Mouse (Mus musculus) lung, postnatal 0 days (tissue): Measurements from ENCODE around the gene Nup133. TPM values are rescaled to one million over a fixed set of nuclear protein-coding genes. Genes with fewer than 3 reads are reported as not detected.

Experiments
- ATAC-seq: fragments of 200-750 bp; cut with Nextera tagmentation; 2 replicates; pipeline ENCODE4 v1.8.0; 2017; ENCODE audit warnings: moderate library complexity
- DNase-seq: peaks from one replicate; pipeline ENCODE4 v3.0.0-alpha.2; 2016; ENCODE audit warnings: low spot score
- H3K27ac ChIP-seq: fragments of 300-500 bp; sonication (generic); 2 replicates; pipeline ENCODE4 v1.5.1; 2014; ENCODE audit warnings: antibody characterized with exemption, mild to moderate bottlenecking, low read length, mixed read lengths
- H3K27me3 ChIP-seq: fragments of 300-500 bp; sonication (generic); replicated peaks from 2 replicates; pipeline ENCODE4 v1.6.1; 2014; ENCODE audit warnings: low read length, mixed read lengths; ENCODE audit not compliant: insufficient read depth
- H3K36me3 ChIP-seq: fragments of 300-500 bp; sonication (generic); 2 replicates; pipeline ENCODE4 v1.6.1; 2014; ENCODE audit warnings: low read length, mixed read lengths; ENCODE audit not compliant: insufficient read depth
- H3K4me1 ChIP-seq: fragments of 300-500 bp; sonication (generic); 2 replicates; pipeline ENCODE4 v1.6.1; 2014; ENCODE audit warnings: antibody characterized with exemption, low read depth, low read length, mixed read lengths; ENCODE audit not compliant: insufficient read depth
- H3K4me2 ChIP-seq: fragments of 300-500 bp; sonication (generic); replicated peaks from 2 replicates; pipeline ENCODE4 v1.6.1; 2014; ENCODE audit warnings: low read depth, mild to moderate bottlenecking, low read length, moderate library complexity, mixed read lengths
- H3K4me3 ChIP-seq: fragments of 300-500 bp; sonication (generic); 2 replicates; pipeline ENCODE4 v1.5.1; 2014; ENCODE audit warnings: low read depth, low read length
- H3K9ac ChIP-seq: fragments of 300-500 bp; sonication (generic); replicated peaks from 2 replicates; pipeline ENCODE4 v1.6.1; 2014; ENCODE audit warnings: low read depth, mild to moderate bottlenecking
- H3K9me3 ChIP-seq: fragments of 300-500 bp; sonication (generic); 2 replicates; pipeline ENCODE4 v1.6.1; 2016; ENCODE audit warnings: low read length, mixed read lengths
- CTCF ChIP-seq: IDR thresholded peaks from 2 replicates; pipeline ENCODE4 v1.5.1; 2016; ENCODE audit warnings: antibody characterized with exemption, mild to moderate bottlenecking
- EP300 ChIP-seq: IDR thresholded peaks from 2 replicates; pipeline ENCODE4 v1.6.1; 2016; ENCODE audit warnings: antibody characterized with exemption, mild to moderate bottlenecking, control low read depth
- WGBS: fragments of 180-500 bp; shearing (Covaris S2); extraction: QIAGEN DNeasy Blood & Tissue Kit; methylation state at CpG from one replicate; pipeline ENCODE4 v1.1.7; 2014; 5-methylcytosine and 5-hydroxymethylcytosine counted together
- polyA plus RNA-seq: library from polyadenylated mRNA; unstranded; fragments of >200 nt; fragmentation: Nextera tagmentation; extraction: Ambion mirVana; gene quantifications from 2 replicates; pipeline ENCODE4 v1.2.1, GENCODE M21; 2015

Gene Nup133
- polyA plus RNA-seq, 1 experiment from 2014 or later = 10.8 TPM

DNA sequence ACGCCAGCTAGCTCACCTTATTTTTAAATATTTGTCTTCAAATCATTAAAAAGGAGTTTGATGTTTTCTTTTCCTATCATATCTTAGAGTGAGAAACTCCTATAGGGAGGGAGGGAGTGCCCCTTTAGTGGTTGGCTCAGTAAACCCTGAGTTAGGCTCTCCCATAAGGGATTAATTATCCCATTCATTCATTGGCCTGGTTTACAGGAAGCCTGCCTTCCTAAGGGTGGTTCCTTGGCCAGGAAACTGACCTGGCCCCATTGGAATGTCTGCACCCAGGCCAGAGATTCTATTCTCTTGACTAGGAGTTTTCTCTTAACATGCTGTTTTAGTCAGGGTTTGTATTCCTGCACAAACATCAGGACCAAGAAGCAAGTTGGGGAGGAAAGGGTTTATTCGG is 61.1 kb downstream of the Nup133 start:
- no peak for ATAC-seq
- no peak for TF ChIP-seq CTCF
- no peak for TF ChIP-seq EP300
- WGBS = 91% methylated on average over 2 of the region's 2 CpGs

DNA sequence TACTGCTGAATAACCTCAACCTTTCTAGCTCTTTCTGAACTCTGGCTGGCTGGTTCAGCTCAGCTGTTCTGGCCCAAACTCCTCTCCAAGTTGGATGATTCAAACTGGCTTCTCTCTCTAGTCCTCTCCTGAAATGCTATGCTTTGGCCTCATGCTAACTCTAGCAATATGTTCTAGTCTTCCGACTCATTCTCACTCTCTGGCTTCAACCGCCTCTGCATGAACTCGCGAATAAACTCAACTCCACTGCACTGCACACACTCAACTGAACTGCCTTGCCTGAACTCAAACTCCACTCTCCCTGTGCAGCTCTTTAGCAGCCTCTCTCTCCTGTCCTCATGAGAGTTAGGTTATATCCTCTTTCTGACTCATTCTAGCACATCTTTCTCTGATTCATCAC is 61.9 kb downstream of the Nup133 start:
- WGBS = 88% methylated on average over 4 of the region's 4 CpGs
- no peak overlapping the region for H3K4me3 ChIP-seq
- peaks cover 3% of the 10 kb centered on the region; the same call in 1 of the 2 replicates for H3K4me1 ChIP-seq

More for the DNA sequence above, 61.1 kb downstream of the Nup133 start:
- no peak overlapping the region for H3K9ac ChIP-seq
- no peak overlapping the region for H3K27ac ChIP-seq
- peaks cover 24% of the 10 kb centered on the region for H3K27me3 ChIP-seq
- no peak overlapping the region for H3K4me2 ChIP-seq
- H3K36me3 ChIP-seq = no peaks in the 10 kb centered on the region
- no peak overlapping the region for H3K4me3 ChIP-seq
- H3K4me1 ChIP-seq = peaks cover 3% of the 10 kb centered on the region; the same call in 1 of the 2 replicates
- DNase-seq = no peak
- no peaks in the 10 kb centered on the region for H3K9me3 ChIP-seq

DNA sequence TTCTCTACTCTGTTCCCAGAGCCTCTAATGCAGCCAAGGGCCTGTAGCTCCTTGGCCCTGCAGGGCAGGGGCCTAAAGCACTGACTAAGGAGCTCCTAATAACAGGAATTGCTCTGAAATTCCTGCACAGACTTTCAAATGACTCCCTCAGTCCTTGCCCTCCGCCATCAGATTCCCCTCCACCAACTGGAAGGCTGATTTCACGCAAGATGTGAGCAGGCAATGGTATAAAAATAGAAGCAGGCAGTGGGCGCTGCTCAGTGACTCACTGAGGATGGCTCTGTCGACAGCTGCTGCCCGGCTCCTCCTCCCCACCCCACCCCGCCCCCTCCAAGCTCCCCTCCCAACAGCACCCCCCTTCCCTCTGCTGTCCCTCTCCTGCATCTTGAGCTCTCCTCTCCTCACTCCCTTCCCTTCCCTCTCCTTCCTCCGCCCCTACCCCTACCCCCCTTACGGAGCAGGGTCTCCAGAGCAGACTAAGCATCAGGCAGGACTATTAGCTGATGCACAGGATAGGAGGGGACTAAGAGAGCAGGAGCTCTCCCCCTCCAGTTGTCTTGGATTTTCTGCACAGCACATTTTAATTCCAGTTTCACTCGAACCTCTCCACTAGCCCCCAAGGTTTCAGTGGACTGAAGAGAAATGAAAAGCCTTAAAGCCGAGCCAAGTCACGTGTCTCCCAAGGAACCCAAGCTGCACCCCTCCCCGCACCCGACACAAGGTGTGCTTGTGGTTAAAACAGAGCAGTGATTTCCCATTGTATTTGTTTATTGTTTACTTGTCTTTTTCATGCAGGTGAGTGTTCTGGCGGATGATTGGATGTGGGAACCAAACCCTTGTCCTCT is 64.1 kb downstream of the Nup133 start:
- H3K9ac ChIP-seq = no peak overlapping the region
- H3K4me3 ChIP-seq = no peak overlapping the region
- peaks cover 3% of the 10 kb centered on the region; the same call in 1 of the 2 replicates for H3K4me1 ChIP-seq
- DNase-seq (peak; percentile 71), ATAC-seq (peak; percentile 70)
- WGBS = 6% methylated on average over 12 of the region's 14 CpGs
- H3K9me3 ChIP-seq = no peaks in the 10 kb centered on the region
- H3K27me3 ChIP-seq = 0 out of 2 replicates have a peak, but pooled peaks cover 3% of the 10 kb centered on the region
- no peak for TF ChIP-seq CTCF
- TF ChIP-seq EP300 = no peak
- no peak overlapping the region for H3K4me2 ChIP-seq
- H3K36me3 ChIP-seq = no peaks in the 10 kb centered on the region
- no peak overlapping the region for H3K27ac ChIP-seq

More for the DNA sequence above, 61.9 kb downstream of the Nup133 start:
- ATAC-seq (no peak), DNase-seq (no peak)
- no peak for TF ChIP-seq CTCF
- TF ChIP-seq EP300 = no peak
- H3K27ac ChIP-seq = no peak overlapping the region
- H3K4me2 ChIP-seq = no peak overlapping the region
- no peaks in the 10 kb centered on the region for H3K9me3 ChIP-seq
- H3K36me3 ChIP-seq = no peaks in the 10 kb centered on the region
- H3K9ac ChIP-seq = no peak overlapping the region
- peaks cover 16% of the 10 kb centered on the region for H3K27me3 ChIP-seq

DNA sequence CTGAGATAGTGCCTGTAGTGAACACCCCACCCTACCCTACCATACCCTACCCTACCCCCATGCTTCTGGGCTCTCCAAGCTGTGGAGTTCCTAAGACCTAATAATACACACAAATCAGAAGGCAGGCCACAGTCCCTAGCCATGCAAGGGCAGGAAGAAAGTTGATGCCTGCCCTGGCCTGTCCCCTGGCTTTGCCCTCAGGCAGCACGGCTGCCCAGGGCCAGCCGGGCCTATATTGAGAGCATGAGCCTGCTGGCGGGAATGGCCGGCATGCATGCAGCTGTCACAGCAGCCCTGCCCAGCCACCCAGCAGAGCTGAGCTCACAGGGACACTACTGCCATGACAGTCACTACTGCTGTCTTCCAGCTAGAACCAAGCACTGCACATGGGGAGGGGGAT is 66.0 kb downstream of the Nup133 start:
- Histone ChIP-seq H3K9ac (no peak overlapping the region), H3K4me3 (no peak overlapping the region), H3K9me3 (no peaks in the 10 kb centered on the region), H3K27me3 (0 out of 2 replicates have a peak, but pooled peaks cover 3% of the 10 kb centered on the region), H3K4me1 (peaks cover 3% of the 10 kb centered on the region; the same call in 1 of the 2 replicates), H3K4me2 (no peak overlapping the region), H3K36me3 (no peaks in the 10 kb centered on the region), H3K27ac (no peak overlapping the region)
- DNase-seq = no peak
- 69% methylated on average over 4 of the region's 4 CpGs for WGBS
- no peak for ATAC-seq
- TF ChIP-seq CTCF (no peak), EP300 (no peak)

DNA sequence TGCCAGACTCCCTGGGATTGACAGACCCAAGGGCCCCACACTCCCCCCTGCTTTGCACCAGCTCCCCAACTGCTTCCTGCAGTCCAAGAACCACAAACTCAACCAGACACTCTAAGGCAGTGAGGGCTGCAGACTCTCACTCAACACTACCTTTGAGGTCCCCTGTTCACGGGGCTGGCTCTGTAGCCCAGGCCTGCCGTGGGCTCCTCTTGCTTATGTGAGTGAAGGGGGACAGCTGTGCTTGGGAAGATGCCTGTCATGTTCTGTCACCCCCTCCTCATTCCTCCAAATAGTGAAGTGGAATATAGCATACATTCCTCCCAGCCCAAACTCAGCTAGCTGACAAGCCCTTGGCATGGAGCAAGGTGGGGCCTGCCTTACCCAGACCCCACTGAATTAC is 66.7 kb downstream of the Nup133 start:
- Histone ChIP-seq H3K9me3 (no peaks in the 10 kb centered on the region), H3K4me3 (no peak overlapping the region), H3K4me1 (peaks cover 3% of the 10 kb centered on the region; the same call in 1 of the 2 replicates), H3K27me3 (0 out of 2 replicates have a peak, but pooled peaks cover 3% of the 10 kb centered on the region), H3K27ac (no peak overlapping the region), H3K4me2 (no peak overlapping the region), H3K36me3 (no peaks in the 10 kb centered on the region), H3K9ac (no peak overlapping the region)
- no peak for TF ChIP-seq EP300
- TF ChIP-seq CTCF = no peak
- DNase-seq (no peak), ATAC-seq (no peak)
- 62% methylated on average over 2 of the region's 2 CpGs for WGBS

DNA sequence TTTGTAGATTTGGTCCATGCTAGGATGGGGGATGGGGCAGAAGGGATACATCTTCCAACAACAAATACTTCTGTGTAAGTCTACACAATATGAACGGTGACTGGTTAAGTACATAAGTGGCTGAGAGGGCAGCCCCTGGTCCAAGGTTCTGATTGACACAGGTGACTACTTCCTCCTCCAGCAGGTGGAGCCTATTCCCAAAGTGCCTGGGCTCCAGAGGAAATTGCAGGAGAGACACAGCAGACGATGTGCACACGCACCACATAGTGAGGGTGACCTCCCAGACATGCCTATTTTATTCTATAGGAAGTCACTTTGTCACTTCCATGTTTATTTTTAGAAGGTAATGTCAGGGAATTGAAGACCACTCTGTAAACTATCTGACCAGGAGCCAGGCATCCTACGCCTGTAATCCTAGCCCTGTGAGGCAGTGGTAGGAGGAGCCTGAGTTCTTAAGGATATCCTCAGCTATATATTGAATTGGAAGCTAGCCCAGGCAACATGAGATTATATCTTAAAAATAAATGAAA is 68.2 kb downstream of the Nup133 start:
- H3K36me3 ChIP-seq = no peaks in the 10 kb centered on the region
- DNase-seq (no peak), ATAC-seq (no peak)
- H3K4me1 ChIP-seq = peaks cover 3% of the 10 kb centered on the region; the same call in 1 of the 2 replicates
- no peaks in the 10 kb centered on the region for H3K9me3 ChIP-seq
- H3K4me2 ChIP-seq = no peak overlapping the region
- H3K27ac ChIP-seq = no peak overlapping the region
- no peak overlapping the region for H3K4me3 ChIP-seq
- WGBS = 17% methylated on average over 4 of the region's 4 CpGs
- TF ChIP-seq CTCF (peak; percentile 13; the same call in 1 of the 2 replicates), EP300 (no peak)
- no peak overlapping the region for H3K9ac ChIP-seq
- H3K27me3 ChIP-seq = 0 out of 2 replicates have a peak, but pooled peaks cover 3% of the 10 kb centered on the region
